Mouse (Mus musculus) effector memory CD4-positive, alpha-beta T cell, adult 5 months (primary cell): Measurements from ENCODE around the gene Ptges3. TPM values are rescaled to one million over a fixed set of nuclear protein-coding genes. Genes with fewer than 3 reads are reported as not detected.

Experiments
- polyA plus RNA-seq: library from polyadenylated mRNA; unstranded; fragments of 100-300 nt; shearing (Covaris generic); gene quantifications from one replicate; pipeline ENCODE4 v1.2.1, GENCODE M21; 2017

The Ptges3 gene
- 208 TPM for polyA plus RNA-seq

DNA sequence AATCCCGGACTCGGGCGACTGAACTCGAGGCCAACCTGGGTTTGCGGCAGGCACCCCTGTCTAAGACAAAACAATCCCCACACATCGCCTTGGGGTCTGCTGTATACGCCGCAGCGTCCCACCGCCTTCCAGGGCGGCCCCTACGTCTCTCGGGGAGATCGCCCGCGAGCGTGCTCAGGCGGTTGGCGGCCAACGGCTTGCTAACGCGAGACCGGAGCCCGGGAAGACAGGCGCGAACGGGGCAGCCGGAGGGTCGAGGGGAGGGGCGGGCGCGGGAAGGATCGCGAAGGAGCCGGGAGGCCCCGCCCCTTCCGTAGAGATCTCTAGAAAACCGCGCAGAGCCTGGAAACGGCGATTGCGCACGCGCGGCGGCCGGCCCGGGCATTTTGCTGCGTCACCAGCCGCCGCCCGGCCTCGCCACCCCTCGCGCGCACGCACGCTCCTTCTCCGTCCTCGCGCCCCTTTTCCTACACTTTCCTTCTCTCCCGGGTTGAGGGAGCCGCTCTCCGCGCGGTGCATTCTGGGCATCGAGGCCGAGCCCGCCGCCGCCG is at the start of gene Ptges3:
TSS of gene Ptges3 (plus strand) at position 354 of the 551 bp plus-strand sequence.

GRCm38 (mm10) chr10:128015068-128015934 is 43.5 kb upstream of the Ptges3 start, which contains the start of gene Prim1:
Gene Prim1 (plus strand): TSS chr10:128015168.

DNA sequence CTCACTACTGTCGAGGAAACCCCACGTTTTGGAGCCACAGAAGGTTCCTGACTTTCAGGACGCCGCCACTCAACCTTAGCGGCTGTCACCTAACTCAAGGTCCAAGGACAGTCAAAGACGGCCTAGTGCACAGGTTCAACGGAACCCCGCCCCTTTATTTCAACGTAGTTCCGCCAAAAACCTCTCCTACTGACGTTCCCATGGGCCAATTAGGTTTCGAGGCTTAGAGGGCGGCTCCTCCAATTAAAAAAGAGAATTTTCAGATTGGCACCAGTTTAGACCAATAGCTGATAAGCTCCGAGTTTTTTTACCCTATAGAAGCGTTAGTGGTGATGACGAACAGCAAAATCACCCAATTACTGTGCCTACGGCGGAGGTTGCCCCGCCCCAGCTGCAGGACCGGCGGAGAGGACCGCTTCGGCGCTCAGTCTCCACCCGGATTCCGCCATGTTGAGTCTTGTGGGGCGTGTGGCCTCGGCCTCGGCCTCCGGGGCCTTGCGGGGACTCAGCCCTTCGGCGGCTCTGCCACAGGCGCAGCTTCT is 24.2 kb downstream of the Ptges3 start, which contains the start of gene Atp5b:
TSS of gene Atp5b (plus strand) at position 394 of the 542 bp plus-strand sequence.

GRCm38 (mm10) chr10:128091564-128092505 is 33.1 kb downstream of the Ptges3 start, which contains the start of gene Baz2a:
Gene Baz2a (plus strand): TSS chr10:128091577.

Other genes with a start within 250 kb of the Ptges3 start
- not detected for gene Rdh19, start 209.0 kb upstream of the Ptges3 start, polyA plus RNA-seq
- gene Rdh16f2, start 192.5 kb upstream of the Ptges3 start, polyA plus RNA-seq = not detected
- not detected for gene Rdh7, start 170.1 kb upstream of the Ptges3 start, polyA plus RNA-seq
- gene Sdr9c7, start 160.4 kb upstream of the Ptges3 start, polyA plus RNA-seq = not detected
- gene Hsd17b6, start 51.3 kb upstream of the Ptges3 start, polyA plus RNA-seq = not detected
- 12.5 TPM for gene Prim1, start 43.8 kb upstream of the Ptges3 start, polyA plus RNA-seq
- gene Naca, start 23.4 kb upstream of the Ptges3 start, polyA plus RNA-seq = 434 TPM
- gene Atp5b, start 24.3 kb downstream of the Ptges3 start, polyA plus RNA-seq = 1,081 TPM
- 57.3 TPM for gene Baz2a, start 32.6 kb downstream of the Ptges3 start, polyA plus RNA-seq
- 32.3 TPM for gene Rbms2, start 121.3 kb downstream of the Ptges3 start, polyA plus RNA-seq
- 4.7 TPM for gene Gls2, start 135.5 kb downstream of the Ptges3 start, polyA plus RNA-seq
- gene Spryd4, start 152.9 kb downstream of the Ptges3 start, polyA plus RNA-seq = 13.5 TPM
- not detected for gene Mip, start 166.9 kb downstream of the Ptges3 start, polyA plus RNA-seq
- gene Timeless, start 173.1 kb downstream of the Ptges3 start, polyA plus RNA-seq = 8.9 TPM
- not detected for gene Apon, start 195.1 kb downstream of the Ptges3 start, polyA plus RNA-seq
- gene Apof, start 209.7 kb downstream of the Ptges3 start, polyA plus RNA-seq = not detected
- gene Stat2, start 211.6 kb downstream of the Ptges3 start, polyA plus RNA-seq = 34.0 TPM
- not detected for gene Il23a, start 239.8 kb downstream of the Ptges3 start, polyA plus RNA-seq
- gene Pan2, start 244.4 kb downstream of the Ptges3 start, polyA plus RNA-seq = 38.5 TPM